Mouse (Mus musculus) pancreas, adult 10 weeks (tissue): ENCODE data around the gene Bmp3. TPM values are rescaled to one million over a fixed set of nuclear protein-coding genes. Genes with fewer than 3 reads are reported as not detected.

Experiments used
- polyA plus RNA-seq: library from polyadenylated mRNA; stranded (reverse); fragments of 350-450 nt; fragmentation: Illumina TruSeq; extraction: RNeasy Lipid Tissue Mini Kit (QIAGEN cat#74804); gene quantifications from one replicate; pipeline ENCODE4 v1.2.3, GENCODE M21; 2015; ENCODE audit warnings: low read depth, low replicate concordance; ENCODE audit not compliant: insufficient read depth

Bmp3 gene
- polyA plus RNA-seq = 1.6 TPM

GRCm38 (mm10) chr5:98854264-98854626 is at the start of gene Bmp3:
Gene Bmp3, plus strand, starts transcription at chr5:98854415.

Other genes starting within 250 kb of the Bmp3 start
- not detected for gene Prkg2, start 182.9 kb downstream of the Bmp3 start, polyA plus RNA-seq